Mouse (Mus musculus): ENCODE data around the gene Elof1.
"Not testable (repeated sequence)": the region's sequence is repeated elsewhere in the genome, so short reads cannot be mapped to it uniquely, and the experiment has no call there.

Elof1 gene

GRCm38 (mm10) chr9:22116740-22117426 is at the start of gene Elof1:
TSS of gene Elof1 (minus strand) at chr9:22117172.
- in situ Hi-C loops (cut with MboI, MseI): no loop called here

DNA sequence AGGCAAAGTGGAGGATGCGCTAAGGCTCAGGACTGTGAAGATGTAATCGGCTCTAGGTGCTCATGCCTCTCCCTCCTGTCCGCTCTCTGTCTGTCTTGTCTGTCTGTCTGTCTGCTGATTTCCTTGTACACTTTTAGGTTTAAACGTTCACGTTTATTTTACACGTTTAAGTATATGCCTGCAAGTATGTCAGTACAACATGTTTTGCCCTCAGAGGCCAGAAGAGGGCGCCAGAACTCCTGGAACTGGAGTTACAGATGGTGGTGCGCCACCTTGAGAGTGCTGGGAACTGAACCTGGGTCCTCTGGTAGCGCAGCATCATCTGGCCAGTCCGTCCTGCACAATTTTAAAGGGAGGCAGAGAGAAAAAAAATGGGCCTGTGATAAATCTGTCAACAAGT is 49.7 kb upstream of the Elof1 start:
- in situ Hi-C loops (cut with MboI, MseI): loop anchor here (5.0 kb wide), 1 partner anchor 41 kb away; no protein-coding TSS in a partner anchor

DNA sequence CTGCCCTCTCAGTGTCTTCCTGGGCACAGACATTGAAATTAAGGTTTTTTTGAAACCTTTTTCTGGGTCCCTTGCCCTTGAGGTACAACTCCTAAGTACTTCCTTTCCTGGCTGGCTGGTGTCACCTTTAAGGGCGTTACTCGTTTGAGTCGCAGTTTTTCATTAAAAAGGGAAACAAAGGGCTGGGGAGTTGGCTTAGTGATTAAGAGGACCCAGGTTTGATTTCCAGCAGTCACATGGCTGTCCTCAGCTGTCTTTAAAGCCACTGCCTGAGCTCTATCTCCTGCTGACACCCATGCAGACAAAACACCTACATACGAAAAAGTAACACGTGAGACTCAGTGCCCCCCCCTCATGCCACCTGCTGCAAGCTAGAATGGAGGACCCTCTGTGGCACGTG is 49.0 kb upstream of the Elof1 start:
- in situ Hi-C loops (cut with MboI, MseI): loop anchor here (5.0 kb wide), 1 partner anchor 41 kb away; no protein-coding TSS in a partner anchor

GRCm38 (mm10) chr9:22164711-22165668 is 48.0 kb upstream of the Elof1 start:
- in situ Hi-C loops (cut with MboI, MseI): loop anchor here (5.0 kb wide), 1 partner anchor 42 kb away; no protein-coding TSS in a partner anchor

- in situ Hi-C loops (cut with MboI, MseI): no loop called here
Observed at GRCm38 (mm10) chr9:22162912-22163311, 45.9 kb upstream of the Elof1 start.

- in situ Hi-C loops (cut with MboI, MseI): no loop called here
Observed at GRCm38 (mm10) chr9:22162305-22162704, 45.3 kb upstream of the Elof1 start.

DNA sequence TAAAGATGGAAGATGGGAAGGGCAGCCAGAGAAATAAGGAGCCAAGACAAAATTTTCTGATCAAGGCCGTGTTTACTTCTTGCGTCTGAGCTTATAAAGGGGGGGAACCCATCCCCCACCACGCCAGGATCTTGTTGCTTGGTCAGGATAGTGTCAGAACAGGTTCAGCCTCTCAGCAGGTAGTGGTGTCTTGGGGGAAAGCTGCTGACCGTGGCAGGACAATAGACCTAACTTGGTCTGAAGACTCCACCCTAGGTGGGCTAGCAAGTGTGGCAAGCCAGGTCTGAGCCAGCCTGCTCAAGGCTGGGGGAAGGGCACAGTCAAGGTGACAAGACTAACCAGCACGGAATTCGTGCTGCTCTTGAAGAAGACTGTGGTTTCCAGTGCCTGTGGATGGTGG is 44.3 kb upstream of the Elof1 start:
- in situ Hi-C loops (cut with MboI, MseI): no loop called here

DNA sequence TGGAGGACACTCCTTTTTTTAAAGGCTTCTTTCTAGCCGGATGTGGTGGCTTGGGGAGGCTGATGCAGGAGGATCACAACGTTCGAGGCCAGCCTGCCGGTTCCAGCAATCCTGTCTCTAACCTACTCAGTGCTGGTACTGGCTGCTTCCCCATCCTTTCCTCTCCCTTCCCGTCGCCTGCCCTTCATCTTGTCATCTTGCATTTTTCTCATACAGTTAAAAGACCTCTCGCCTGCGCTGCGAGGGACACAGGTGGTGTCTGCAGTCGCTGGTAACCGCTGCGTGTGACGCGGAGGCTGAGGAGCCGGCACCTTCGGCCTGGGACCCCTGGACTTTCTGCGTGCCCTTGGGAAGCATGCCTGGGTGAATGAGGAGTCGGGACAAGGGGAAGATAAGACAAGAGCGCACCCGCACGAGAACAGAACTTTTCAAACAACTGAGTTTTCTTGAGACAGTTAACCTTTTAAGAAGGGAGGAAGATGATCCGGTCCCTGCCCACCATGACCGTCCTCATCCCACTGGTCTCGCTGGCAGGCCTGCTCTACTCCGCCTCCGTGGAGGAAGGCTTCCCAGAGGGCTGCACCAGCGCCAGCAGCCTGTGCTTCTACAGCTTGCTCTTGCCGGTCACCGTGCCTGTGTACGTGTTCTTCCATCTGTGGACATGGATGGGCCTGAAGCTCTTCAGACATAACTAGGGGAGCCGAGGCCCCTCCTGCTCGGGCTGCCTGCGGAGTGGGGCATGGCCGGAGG is 40.7 kb upstream of the Elof1 start:
- in situ Hi-C loops (cut with MboI, MseI): no loop called here

GRCm38 (mm10) chr9:22156497-22157245 is 39.7 kb upstream of the Elof1 start, which contains the start of gene Pigyl:
TSS of gene Pigyl (plus strand) at chr9:22156846.
- in situ Hi-C loops (cut with MboI, MseI): no loop called here

- in situ Hi-C loops (cut with MboI, MseI): no loop called here
Observed at GRCm38 (mm10) chr9:22155614-22156013, 38.6 kb upstream of the Elof1 start.

DNA sequence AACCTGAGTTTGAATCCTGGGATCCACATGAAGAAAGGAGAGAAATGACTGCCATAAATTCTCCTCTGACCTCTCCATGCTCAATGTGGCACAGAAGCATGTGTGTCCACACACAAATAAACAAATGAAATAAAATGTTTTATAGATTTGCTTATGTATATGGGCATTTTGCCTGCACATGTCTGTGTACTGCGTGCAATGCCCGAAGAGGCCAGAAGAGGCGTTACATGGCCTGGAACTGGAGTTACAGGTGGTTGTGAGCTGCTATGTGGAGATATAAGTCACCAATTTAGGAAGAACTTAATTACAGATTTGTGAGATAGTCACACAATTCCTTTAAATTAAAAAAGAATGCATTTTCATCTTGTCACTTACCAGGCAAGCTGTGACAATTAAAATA is 36.8 kb upstream of the Elof1 start:
- in situ Hi-C loops (cut with MboI, MseI): no loop called here

GRCm38 (mm10) chr9:22150946-22151345 is 34.0 kb upstream of the Elof1 start:
- in situ Hi-C loops (cut with MboI, MseI): no loop called here

GRCm38 (mm10) chr9:22150249-22150693 is 33.3 kb upstream of the Elof1 start:
- in situ Hi-C loops (cut with MboI, MseI): not testable (repeated sequence)

DNA sequence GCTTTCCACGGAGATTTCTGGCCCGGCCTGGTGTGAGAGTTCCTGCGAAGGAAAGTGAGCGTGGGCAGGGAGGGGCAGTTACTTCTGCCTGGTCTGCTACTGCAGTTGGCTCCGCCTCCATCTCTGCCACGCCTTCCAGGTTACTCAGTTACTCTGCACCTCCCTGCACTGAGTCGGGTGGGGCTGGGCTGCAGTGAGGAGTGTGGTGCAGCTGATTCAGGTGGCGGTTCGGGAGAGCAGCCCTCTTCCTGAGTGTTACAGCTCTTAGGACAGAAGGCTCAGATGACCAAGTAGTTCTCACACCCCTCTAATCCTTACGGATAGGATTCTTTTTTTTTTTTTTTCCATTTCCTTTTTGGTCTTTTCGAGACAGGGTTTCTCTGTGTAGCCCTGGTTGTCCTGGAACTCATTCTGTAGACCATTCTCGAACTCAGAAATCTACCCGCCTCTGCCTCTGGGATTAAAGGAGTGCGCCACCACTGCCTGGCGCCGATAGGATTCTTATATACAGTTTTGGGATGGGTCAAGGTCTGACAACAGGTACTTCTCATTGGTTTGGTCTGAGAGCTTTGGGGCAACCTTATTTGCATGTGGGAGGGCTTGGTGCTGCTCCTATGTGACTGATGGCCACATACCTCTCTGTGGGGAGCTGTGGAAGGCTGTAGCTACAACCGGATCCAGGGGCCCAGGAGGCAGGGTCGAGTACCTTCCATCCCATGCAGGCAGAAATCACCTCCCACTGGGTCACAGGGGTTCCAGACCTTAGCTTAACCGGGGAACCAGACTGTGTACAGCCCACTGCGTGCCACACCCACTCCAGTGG is 32.7 kb upstream of the Elof1 start:
- in situ Hi-C loops (cut with MboI, MseI): no loop called here

- in situ Hi-C loops (cut with MboI, MseI): loop anchor here (5.0 kb wide), 1 partner anchor 82 kb away; no protein-coding TSS in a partner anchor
Observed at GRCm38 (mm10) chr9:22144304-22144965, 27.5 kb upstream of the Elof1 start.

- in situ Hi-C loops (cut with MboI, MseI): loop anchor here (5.0 kb wide), 1 partner anchor 81 kb away; no protein-coding TSS in a partner anchor
Observed at GRCm38 (mm10) chr9:22143108-22144037, 26.4 kb upstream of the Elof1 start.

DNA sequence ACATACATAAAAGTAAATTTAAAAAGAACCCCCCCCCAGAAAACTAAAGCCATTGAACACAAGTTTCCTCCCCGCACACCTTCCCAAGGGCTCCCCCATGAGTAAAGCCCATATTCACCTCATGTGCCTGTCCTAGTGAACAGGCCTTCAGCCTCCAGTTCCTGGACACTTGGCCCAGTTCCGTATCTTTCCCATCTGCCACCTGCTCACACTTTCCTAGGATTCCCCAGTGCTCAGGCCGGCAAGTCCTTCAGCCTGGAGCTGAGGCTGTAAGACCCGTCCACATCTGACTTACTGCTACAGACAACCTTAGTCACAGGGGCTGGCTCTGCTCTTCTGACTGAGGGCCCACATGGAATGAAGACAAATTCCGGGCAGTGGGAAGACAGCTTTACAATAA is 22.8 kb upstream of the Elof1 start:
- in situ Hi-C loops (cut with MboI, MseI): loop anchor here (5.0 kb wide), 1 partner anchor 77 kb away; no protein-coding TSS in a partner anchor

- in situ Hi-C loops (cut with MboI, MseI): no loop called here
Observed at GRCm38 (mm10) chr9:22138480-22138879, 21.5 kb upstream of the Elof1 start.
